Mouse (Mus musculus): Measurements from ENCODE around the gene Cpeb2.
A peak's percentile ranks its signal among the peaks of the same experiment; 100 is the strongest.

Gene Cpeb2

GRCm38 (mm10) chr5:43328579-43328978 lies 95.6 kb downstream of the Cpeb2 start:
- peak; percentile 21 to 26 for DNase-seq

GRCm38 (mm10) chr5:43330260-43330659 lies 97.3 kb downstream of the Cpeb2 start:
- no peak for DNase-seq

- DNase-seq, result no peak
Measured at GRCm38 (mm10) chr5:43334469-43334868, 101.5 kb downstream of the Cpeb2 start.

DNA sequence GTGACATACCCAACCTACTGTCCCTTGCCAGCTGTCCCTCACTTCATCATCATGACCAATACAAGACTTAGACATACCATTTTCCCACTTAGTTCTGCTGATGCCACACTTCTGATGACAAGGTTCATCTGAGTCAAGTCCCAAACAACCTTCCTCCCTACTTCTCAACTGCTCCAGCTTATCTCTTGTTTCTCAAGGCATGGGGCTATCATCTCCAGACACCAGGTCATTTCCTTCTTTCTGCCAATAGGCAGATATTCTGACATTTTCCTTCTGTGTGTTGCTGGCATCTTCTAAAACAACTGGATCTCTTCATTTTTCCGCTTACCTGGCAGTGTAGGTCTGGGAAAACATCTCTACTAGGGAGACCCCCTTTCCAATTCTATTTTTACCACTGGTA lies 104.2 kb downstream of the Cpeb2 start:
- DNase-seq, result no peak

- DNase-seq, result no peak
Measured at GRCm38 (mm10) chr5:43338771-43339475, 106.0 kb downstream of the Cpeb2 start.

Data from kidney, postnatal 4 days (tissue).